Mouse (Mus musculus) intestine, postnatal 0 days (tissue): ENCODE data around the gene Cd44. TPM values are rescaled to one million over a fixed set of nuclear protein-coding genes. Genes with fewer than 3 reads are reported as not detected.

Experiments used
- ATAC-seq: fragments of 200-750 bp; cut with Nextera tagmentation; 2 replicates; pipeline ENCODE4 v1.8.0; 2017; ENCODE audit warnings: mild to moderate bottlenecking, moderate TSS enrichment, moderate library complexity
- H3K27ac ChIP-seq: fragments of 300-500 bp; sonication (generic); 2 replicates; pipeline ENCODE4 v1.5.1; 2014; ENCODE audit warnings: mild to moderate bottlenecking, low read depth, low read length, moderate library complexity
- H3K27me3 ChIP-seq: fragments of 300-500 bp; sonication (generic); replicated peaks from 2 replicates; pipeline ENCODE4 v1.6.1; 2014; ENCODE audit warnings: low read length, mixed read lengths; ENCODE audit not compliant: control insufficient read depth, insufficient read depth
- H3K36me3 ChIP-seq: fragments of 300-500 bp; sonication (generic); 2 replicates; pipeline ENCODE4 v1.6.1; 2014; ENCODE audit warnings: mild to moderate bottlenecking, moderate library complexity; ENCODE audit not compliant: control insufficient read depth, insufficient read depth
- H3K4me1 ChIP-seq: fragments of 300-500 bp; sonication (generic); replicated peaks from 2 replicates; pipeline ENCODE4 v1.6.1; 2014; ENCODE audit warnings: antibody characterized with exemption, low read length, mixed read lengths; ENCODE audit not compliant: control insufficient read depth, insufficient read depth
- H3K4me2 ChIP-seq: fragments of 300-500 bp; sonication (generic); replicated peaks from 2 replicates; pipeline ENCODE4 v1.6.1; 2014; ENCODE audit warnings: low read depth, mild to moderate bottlenecking, moderate library complexity
- H3K4me3 ChIP-seq: fragments of 300-500 bp; sonication (generic); 2 replicates; pipeline ENCODE4 v1.5.1; 2014; ENCODE audit warnings: low read depth, low read length
- H3K9ac ChIP-seq: fragments of 300-500 bp; sonication (generic); 2 replicates; pipeline ENCODE4 v1.6.1; 2014; ENCODE audit warnings: mild to moderate bottlenecking, low read depth, low read length
- H3K9me3 ChIP-seq: fragments of 300-500 bp; sonication (generic); 2 replicates; pipeline ENCODE4 v1.6.1; 2016; ENCODE audit warnings: mixed run types; ENCODE audit not compliant: control insufficient read depth
- CTCF ChIP-seq: sonication (generic); IDR thresholded peaks from 2 replicates; pipeline ENCODE4 v1.5.1; 2016; ENCODE audit warnings: low read depth, mild to moderate bottlenecking, control low read depth, antibody characterized with exemption, moderate library complexity
- WGBS: fragments of 180-500 bp; shearing (Covaris S2); extraction: QIAGEN DNeasy Blood & Tissue Kit; methylation state at CpG from one replicate; pipeline ENCODE4 v1.1.7; 2014; 5-methylcytosine and 5-hydroxymethylcytosine counted together
- polyA plus RNA-seq: library from polyadenylated mRNA; unstranded; fragments of >200 nt; fragmentation: Nextera tagmentation; extraction: Ambion mirVana; gene quantifications from 2 replicates; pipeline ENCODE4 v1.2.1, GENCODE M21; 2015

Gene Cd44
- polyA plus RNA-seq, 1 experiment from 2014 or later: 10.6 TPM

DNA sequence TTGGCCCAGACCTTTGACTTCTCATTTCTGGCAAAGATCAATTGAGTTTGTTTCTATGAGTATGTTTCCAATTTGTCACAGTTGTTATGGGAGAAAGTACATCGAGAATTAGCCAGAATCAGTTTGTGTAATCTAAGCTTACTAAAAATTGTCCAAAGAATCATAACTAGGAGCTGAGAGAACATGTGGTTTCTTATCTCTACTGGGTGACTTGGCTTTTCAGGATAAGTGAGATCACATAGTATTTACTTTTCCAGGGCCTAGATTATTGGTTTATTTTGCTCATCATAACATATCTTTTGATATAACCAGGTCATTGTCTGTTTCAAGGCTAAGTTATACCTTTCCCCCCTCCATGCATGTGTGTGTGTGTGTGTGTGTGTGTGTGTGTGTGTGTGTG is 16.8 kb upstream of the Cd44 start:
- no peak for TF ChIP-seq CTCF
- no peaks in the 10 kb centered on the region for H3K9me3 ChIP-seq
- H3K4me2 ChIP-seq: no peak overlapping the region
- no peak overlapping the region for H3K4me3 ChIP-seq
- 64% methylated on average over 1 of the region's 1 CpGs for WGBS
- H3K27ac ChIP-seq: no peak overlapping the region
- H3K36me3 ChIP-seq: no peaks in the 10 kb centered on the region
- no peaks in the 10 kb centered on the region for H3K4me1 ChIP-seq
- H3K27me3 ChIP-seq: no peaks in the 10 kb centered on the region
- no peak for ATAC-seq
- no peak overlapping the region for H3K9ac ChIP-seq

DNA sequence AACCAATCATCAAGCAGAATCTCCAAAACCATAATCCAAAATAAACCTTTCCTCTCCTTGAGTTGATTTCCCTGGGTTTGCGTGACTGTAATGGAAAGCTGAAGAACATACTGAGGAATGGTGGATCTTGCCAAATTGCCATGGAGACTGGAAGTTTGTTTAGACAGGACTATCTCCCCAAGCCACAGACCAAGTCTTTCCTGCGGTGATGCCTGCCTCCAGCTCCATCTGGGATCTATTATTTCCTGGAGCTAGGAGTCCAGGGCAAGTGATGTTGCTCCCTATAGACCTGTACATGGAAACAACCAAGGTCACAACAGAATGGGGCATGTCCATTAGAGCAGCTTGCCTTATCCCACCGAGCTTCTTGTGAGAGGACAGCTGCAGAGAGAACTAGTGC is 15.1 kb upstream of the Cd44 start:
- Histone ChIP-seq H3K9me3 (no peaks in the 10 kb centered on the region), H3K27ac (no peak overlapping the region), H3K9ac (no peak overlapping the region), H3K4me2 (no peak overlapping the region), H3K27me3 (no peaks in the 10 kb centered on the region), H3K36me3 (no peaks in the 10 kb centered on the region), H3K4me3 (no peak overlapping the region), H3K4me1 (no peaks in the 10 kb centered on the region)
- TF ChIP-seq CTCF: no peak
- 56% methylated on average over 3 of the region's 3 CpGs for WGBS
- ATAC-seq: no peak

- H3K27ac ChIP-seq: no peak overlapping the region
- no peaks in the 10 kb centered on the region for H3K9me3 ChIP-seq
- no peaks in the 10 kb centered on the region for H3K36me3 ChIP-seq
- ATAC-seq: no peak
- H3K4me1 ChIP-seq: no peaks in the 10 kb centered on the region
- no peak overlapping the region for H3K4me3 ChIP-seq
- H3K4me2 ChIP-seq: no peak overlapping the region
- WGBS: 62% methylated on average over 5 of the region's 5 CpGs
- no peak overlapping the region for H3K9ac ChIP-seq
- no peaks in the 10 kb centered on the region for H3K27me3 ChIP-seq
- no peak for TF ChIP-seq CTCF
These were observed 13.2 kb upstream of the Cd44 start for GRCm38 (mm10) chr2:102914675-102915074.

DNA sequence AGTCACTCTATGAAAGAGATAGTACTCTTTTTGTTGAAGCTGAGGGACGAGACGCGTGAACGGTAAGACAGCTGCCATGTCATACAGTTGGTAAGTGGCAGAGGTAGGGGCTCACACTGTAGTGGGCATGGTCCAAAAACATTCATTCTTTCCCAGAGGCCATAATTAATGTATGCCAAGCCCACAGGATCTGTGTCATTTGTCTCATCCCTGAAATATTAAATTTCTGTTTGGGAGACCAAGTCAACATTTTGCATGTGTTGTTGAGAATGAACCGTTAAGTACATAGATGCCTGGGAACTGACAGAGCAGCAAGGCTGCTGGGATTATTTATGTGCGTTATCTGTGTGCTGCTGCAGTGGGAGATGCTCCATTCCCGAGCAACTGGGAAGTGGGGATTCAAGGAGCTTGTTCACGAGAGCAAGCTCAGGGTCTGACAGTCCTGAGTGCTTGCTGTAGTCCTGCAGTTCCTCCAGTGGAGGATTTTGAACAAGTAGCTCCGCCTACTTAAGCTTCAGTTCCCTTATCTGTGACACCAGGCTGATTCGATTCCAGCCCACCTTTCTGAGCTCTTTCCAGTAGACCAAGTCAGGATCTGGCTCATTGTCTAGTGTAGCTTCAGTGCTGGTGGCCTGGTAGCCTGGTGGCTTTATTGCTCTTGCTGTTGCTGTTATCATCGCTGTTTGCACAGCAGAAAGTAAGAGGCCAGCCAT is 12.5 kb upstream of the Cd44 start:
- Histone ChIP-seq H3K4me1 (no peaks in the 10 kb centered on the region), H3K27me3 (no peaks in the 10 kb centered on the region), H3K27ac (no peak overlapping the region), H3K4me3 (no peak overlapping the region), H3K36me3 (no peaks in the 10 kb centered on the region), H3K9ac (no peak overlapping the region), H3K9me3 (no peaks in the 10 kb centered on the region), H3K4me2 (no peak overlapping the region)
- no peak for ATAC-seq
- WGBS: 58% methylated on average over 11 of the region's 11 CpGs
- TF ChIP-seq CTCF: no peak

GRCm38 (mm10) chr2:102912951-102913350 is 11.5 kb upstream of the Cd44 start:
- Histone ChIP-seq H3K4me2 (no peak overlapping the region), H3K9ac (no peak overlapping the region), H3K9me3 (no peaks in the 10 kb centered on the region), H3K27ac (no peak overlapping the region), H3K36me3 (no peaks in the 10 kb centered on the region), H3K4me1 (no peaks in the 10 kb centered on the region), H3K27me3 (no peaks in the 10 kb centered on the region), H3K4me3 (no peak overlapping the region)
- TF ChIP-seq CTCF: no peak
- ATAC-seq: no peak
- WGBS: 79% methylated on average over 2 of the region's 2 CpGs

DNA sequence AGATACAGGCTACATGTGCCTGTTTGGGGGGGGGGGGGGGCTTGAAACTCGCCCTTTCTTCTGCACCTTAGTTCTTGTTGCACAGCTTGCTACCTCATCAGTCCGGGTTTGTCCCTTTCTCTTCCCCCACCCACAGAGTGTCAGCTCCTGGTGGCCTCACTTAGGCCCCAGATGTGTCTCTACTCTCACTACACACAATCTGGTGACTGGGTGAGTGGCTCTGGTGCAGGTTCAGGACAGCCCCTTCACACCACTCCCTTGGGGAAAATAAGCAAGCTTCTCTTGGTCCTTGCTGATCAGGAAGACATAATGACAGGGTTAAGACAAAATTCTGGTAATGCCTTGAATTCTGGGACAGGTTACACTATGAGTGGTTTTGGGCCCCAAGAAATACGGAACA is 11.0 kb upstream of the Cd44 start:
- H3K4me3 ChIP-seq: no peak overlapping the region
- no peak for ATAC-seq
- no peaks in the 10 kb centered on the region for H3K36me3 ChIP-seq
- WGBS: 78% methylated on average over 3 of the region's 3 CpGs
- H3K27me3 ChIP-seq: no peaks in the 10 kb centered on the region
- no peak overlapping the region for H3K4me2 ChIP-seq
- H3K9me3 ChIP-seq: no peaks in the 10 kb centered on the region
- H3K9ac ChIP-seq: no peak overlapping the region
- H3K4me1 ChIP-seq: no peaks in the 10 kb centered on the region
- no peak for TF ChIP-seq CTCF
- H3K27ac ChIP-seq: no peak overlapping the region

DNA sequence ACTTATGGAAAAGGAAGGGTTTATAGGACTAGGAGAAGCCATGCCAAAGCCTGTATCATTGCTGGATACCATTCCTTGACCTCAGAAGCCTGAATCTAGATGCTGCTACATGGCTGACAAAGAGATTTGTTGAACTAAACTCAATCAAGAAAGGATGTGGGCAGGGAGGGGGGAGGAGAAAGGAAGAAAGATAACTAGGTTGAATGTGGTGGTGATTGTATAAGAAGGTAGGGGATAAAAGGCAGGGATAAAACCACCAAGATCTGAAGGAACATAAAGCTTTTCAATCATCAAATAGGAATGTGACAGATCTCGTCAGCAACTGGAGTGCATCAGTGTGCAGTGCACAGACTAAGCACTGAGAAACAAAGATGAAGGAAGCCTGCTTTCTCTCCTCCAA is 7.9 kb upstream of the Cd44 start:
- ATAC-seq: no peak
- Histone ChIP-seq H3K4me1 (no peaks in the 10 kb centered on the region), H3K9me3 (no peaks in the 10 kb centered on the region), H3K27me3 (no peaks in the 10 kb centered on the region), H3K4me2 (no peak overlapping the region), H3K36me3 (no peaks in the 10 kb centered on the region), H3K9ac (no peak overlapping the region), H3K27ac (no peak overlapping the region), H3K4me3 (no peak overlapping the region)
- WGBS: 93% methylated on average over 1 of the region's 1 CpGs
- TF ChIP-seq CTCF: no peak
